Mouse (Mus musculus): ENCODE results near the gene Rnf5.

The Rnf5 gene

GRCm38 (mm10) chr17:34632261-34632691 is 28.8 kb upstream of the Rnf5 start:
- no peak for DNase-seq (ENCODE audit: low read depth)

- DNase-seq (ENCODE audit: low read depth), result no peak
Measured at GRCm38 (mm10) chr17:34631647-34632046, 28.2 kb upstream of the Rnf5 start.

GRCm38 (mm10) chr17:34630761-34631301 is 27.3 kb upstream of the Rnf5 start:
- DNase-seq (ENCODE audit: low read depth), result no peak

GRCm38 (mm10) chr17:34629796-34630603 is 26.5 kb upstream of the Rnf5 start:
- no peak for DNase-seq (ENCODE audit: low read depth)

GRCm38 (mm10) chr17:34629221-34629751 is 25.8 kb upstream of the Rnf5 start, which contains the start of gene Prrt1:
Gene Prrt1 (plus strand): TSS chr17:34629533.
- DNase-seq (ENCODE audit: low read depth), result no peak

- no peak for DNase-seq (ENCODE audit: low read depth)
Measured at GRCm38 (mm10) chr17:34628644-34628967, 25.1 kb upstream of the Rnf5 start.

- no peak for DNase-seq (ENCODE audit: low read depth)
Measured at GRCm38 (mm10) chr17:34627943-34628643, 24.6 kb upstream of the Rnf5 start, which contains the start of gene Ppt2. Gene Ppt2 (minus strand): TSS chr17:34628510.

- no peak for DNase-seq (ENCODE audit: low read depth)
Measured at GRCm38 (mm10) chr17:34627093-34627942, 23.8 kb upstream of the Rnf5 start.

GRCm38 (mm10) chr17:34626773-34627092 is 23.2 kb upstream of the Rnf5 start:
- DNase-seq (ENCODE audit: low read depth), result no peak

GRCm38 (mm10) chr17:34626062-34626772 is 22.7 kb upstream of the Rnf5 start:
- DNase-seq (ENCODE audit: low read depth), result no peak

GRCm38 (mm10) chr17:34624981-34625380 is 21.5 kb upstream of the Rnf5 start:
- DNase-seq (ENCODE audit: low read depth), result no peak

GRCm38 (mm10) chr17:34623161-34623560 is 19.7 kb upstream of the Rnf5 start:
- DNase-seq (ENCODE audit: low read depth), result no peak

GRCm38 (mm10) chr17:34621006-34621405 is 17.5 kb upstream of the Rnf5 start:
- DNase-seq (ENCODE audit: low read depth), result no peak

GRCm38 (mm10) chr17:34618999-34619398 is 15.5 kb upstream of the Rnf5 start:
- DNase-seq (ENCODE audit: low read depth), result peak; percentile 86

GRCm38 (mm10) chr17:34615871-34616270 is 12.4 kb upstream of the Rnf5 start, which contains the start of gene Egfl8:
Gene Egfl8 (minus strand): TSS chr17:34615971.
- no peak for DNase-seq (ENCODE audit: low read depth)

- no peak for DNase-seq (ENCODE audit: low read depth)
Measured at GRCm38 (mm10) chr17:34613830-34614229, 10.3 kb upstream of the Rnf5 start.

GRCm38 (mm10) chr17:34613054-34613645 is 9.7 kb upstream of the Rnf5 start:
- DNase-seq (ENCODE audit: low read depth), result no peak

- no peak for DNase-seq (ENCODE audit: low read depth)
Measured at GRCm38 (mm10) chr17:34611050-34611449, 7.6 kb upstream of the Rnf5 start.

GRCm38 (mm10) chr17:34607997-34608396 is 4.5 kb upstream of the Rnf5 start:
- DNase-seq (ENCODE audit: low read depth), result no peak

- no peak for DNase-seq (ENCODE audit: low read depth)
Measured at GRCm38 (mm10) chr17:34606186-34607039, 2.9 kb upstream of the Rnf5 start.
